Mouse (Mus musculus) olfactory bulb, adult 2 months (tissue): ENCODE data around the gene Pde12.

ENCODE experiments used
- CTCF ChIP-seq: fragments of 200-500 bp; IDR thresholded peaks from 2 replicates; pipeline ENCODE4 v1.5.1; 2012; ENCODE audit warnings: low read depth, mild to moderate bottlenecking, low read length, moderate library complexity; ENCODE audit not compliant: insufficient read depth
- POLR2A ChIP-seq: fragments of 200-500 bp; IDR thresholded peaks from 2 replicates; pipeline ENCODE4 v1.6.1; 2012; ENCODE audit warnings: mild to moderate bottlenecking, low read depth, low read length, moderate library complexity; ENCODE audit not compliant: insufficient read depth

GRCm38 (mm10) chr14:26660233-26660632, 9.4 kb downstream of the Pde12 start:
- no peak for TF ChIP-seq POLR2A
- no peak for TF ChIP-seq CTCF
